Mouse (Mus musculus): ENCODE measurements around the gene Capn12.

Capn12 gene

DNA sequence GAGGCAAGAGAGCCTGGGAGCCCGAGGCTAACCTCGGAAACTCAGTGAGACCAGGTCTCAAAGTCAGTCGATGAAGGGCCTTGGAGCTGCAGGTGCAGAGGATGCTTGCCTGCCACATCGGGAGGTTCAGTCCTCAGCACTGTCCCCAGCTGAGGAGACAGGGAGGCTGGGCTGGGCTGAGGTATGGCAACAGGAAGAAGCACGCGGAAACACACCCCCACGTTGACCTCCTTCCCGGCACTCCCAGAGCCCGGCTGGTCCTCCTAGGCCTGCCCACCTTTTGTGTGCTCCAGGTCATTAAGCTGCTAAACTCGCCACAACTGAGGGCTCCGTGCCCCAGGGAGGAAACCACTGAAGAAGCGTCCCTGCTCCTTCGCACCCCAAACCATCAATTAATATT, at the start of gene Capn12:
Gene Capn12 (plus strand): TSS at position 224 of the 400 bp plus-strand sequence.
- DNase-seq = no peak

GRCm38 (mm10) chr7:28832137-28832536, 49.1 kb upstream of the Capn12 start:
- DNase-seq = no peak

DNA sequence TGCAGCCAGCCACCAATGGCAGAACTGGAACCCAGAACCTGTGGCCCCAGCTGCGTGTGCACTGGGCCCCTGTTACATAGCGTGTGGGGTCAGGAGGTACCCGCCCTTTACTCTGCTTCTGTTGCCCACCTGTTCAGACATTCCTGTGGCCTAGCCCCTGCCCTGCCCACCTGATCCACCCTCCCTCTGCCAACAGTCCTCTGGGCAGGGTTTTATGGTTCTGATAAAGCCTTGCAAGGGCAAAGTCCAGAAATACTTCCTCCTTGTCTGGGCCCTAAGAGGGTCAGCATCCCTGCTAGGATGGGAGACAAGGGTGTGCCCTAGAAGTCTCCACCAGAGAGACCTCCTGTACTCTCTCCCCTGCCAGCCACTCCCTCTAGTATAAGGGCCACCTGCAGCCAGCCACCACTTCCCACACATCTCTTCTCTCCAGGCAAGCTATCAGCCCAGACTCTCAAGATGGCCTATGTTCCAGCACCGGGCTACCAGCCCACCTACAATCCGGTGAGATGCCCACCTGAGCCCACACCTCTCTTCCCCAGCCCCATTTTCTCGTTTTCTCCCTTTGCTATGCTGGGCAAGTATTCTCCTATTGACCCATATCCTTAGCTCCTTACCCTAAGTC, 47.4 kb upstream of the Capn12 start, which contains the start of gene Lgals4:
Gene Lgals4 (plus strand): TSS at position 132 of the 625 bp plus-strand sequence.
- DNase-seq = no peak

DNA sequence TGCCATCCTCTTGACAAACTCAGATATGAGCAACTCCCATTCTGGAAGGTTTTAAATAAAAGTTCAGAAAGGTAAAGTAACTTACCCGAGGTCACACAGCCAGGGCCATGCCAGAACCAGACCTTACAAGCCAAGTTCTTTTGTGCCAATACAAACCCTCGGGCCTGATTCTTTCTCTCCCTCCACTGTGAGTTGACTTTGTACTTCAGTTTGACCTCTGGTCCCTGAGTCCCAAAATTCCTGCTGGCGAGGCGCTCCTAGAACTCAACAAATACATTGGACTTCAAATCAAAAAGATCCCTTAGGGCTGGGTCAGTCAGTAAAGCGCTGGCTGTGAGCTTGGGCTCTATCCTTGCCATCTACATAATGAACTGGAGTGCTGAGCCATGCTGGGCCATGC, 44.3 kb upstream of the Capn12 start:
- DNase-seq = no peak

GRCm38 (mm10) chr7:28838331-28838730, 42.9 kb upstream of the Capn12 start:
- DNase-seq = peak; percentile 77

DNA sequence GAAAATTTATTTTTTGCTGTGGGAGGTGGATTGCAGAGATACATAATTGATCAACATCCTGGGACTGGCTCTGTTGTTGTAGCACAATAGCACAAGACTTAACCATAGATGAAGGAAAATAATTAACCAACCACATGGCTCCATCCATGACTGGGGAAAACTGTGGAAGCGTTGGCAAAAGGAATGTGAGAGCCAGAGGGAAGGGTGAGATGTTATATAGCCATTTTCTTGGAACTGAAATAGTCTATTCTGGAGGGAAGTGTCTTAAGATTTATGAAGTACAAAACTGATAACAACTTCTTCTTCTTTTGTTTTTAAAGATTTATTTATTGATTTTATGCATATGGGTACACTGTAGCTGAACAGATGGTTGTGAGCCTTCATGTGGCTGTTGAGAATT, 33.9 kb upstream of the Capn12 start:
- no peak for DNase-seq

GRCm38 (mm10) chr7:28849700-28850236, 31.5 kb upstream of the Capn12 start:
- no peak for DNase-seq

GRCm38 (mm10) chr7:28850642-28851041, 30.6 kb upstream of the Capn12 start:
- DNase-seq = no peak

DNA sequence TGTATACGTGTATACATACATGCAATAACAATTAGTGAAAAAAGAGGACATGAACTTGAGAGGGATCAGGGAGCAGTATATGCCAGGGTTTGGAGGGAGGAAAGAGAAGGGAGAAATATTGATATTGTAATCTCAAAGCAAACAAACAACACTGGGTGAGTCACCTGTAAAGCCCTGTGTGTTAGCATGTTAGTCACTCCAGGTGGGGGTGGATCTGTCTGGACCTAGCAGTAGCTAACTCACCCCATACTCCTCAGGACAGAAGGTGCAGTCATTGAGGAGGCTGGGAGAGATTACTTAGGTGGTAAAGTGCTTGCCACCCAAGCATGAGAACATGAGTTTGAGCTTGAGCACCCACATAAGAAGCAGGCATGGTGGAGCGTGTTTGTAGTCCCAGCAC, 21.3 kb upstream of the Capn12 start:
- DNase-seq = no peak

DNA sequence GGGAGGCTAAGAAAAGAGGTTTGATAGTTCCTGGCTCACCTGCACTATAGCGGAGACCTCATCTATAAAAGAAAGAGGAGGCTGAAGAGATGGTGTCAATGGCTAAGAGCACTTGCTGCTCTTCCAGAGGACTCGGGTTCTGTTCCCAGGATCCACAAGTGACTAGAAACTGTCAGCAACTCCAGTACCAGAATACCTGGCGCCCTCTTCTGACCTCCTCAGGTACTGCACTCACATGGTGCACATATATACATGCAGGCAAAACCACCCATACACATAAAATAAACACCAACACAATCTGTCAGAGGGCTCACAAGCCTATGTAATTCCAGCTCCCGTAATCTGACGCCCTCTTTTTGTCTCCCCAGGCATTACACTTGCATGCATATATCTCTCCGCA, 20.3 kb upstream of the Capn12 start:
- DNase-seq = no peak

GRCm38 (mm10) chr7:28862817-28863499, 18.3 kb upstream of the Capn12 start:
- no peak for DNase-seq

GRCm38 (mm10) chr7:28863540-28863939, 17.7 kb upstream of the Capn12 start, which contains the start of gene Lgals7:
Lgals7 (plus strand) TSS chr7:28863853.
- DNase-seq = no peak

DNA sequence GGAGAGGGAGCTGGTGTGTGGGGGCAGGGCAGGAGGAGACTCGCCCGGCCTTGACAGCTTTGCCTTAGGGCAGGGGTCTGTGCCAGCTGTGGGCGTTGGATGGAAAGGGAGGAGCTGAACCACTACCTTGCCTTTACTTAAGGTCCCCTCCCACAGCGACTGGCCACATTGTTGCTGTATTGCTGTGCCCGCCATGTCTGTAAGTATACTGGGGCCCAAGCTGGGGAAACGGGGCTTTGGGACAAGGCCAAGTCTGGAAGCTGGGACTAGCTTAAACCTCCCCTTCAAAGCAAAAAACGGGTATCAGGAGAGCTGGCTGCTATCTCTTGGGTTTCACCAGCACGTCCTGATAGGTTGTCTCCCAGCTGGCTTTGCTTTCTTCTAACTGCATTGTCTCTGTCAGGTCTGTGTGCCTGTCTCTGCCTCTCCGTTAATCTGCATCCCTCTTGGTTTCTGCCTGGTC, 16.9 kb upstream of the Capn12 start:
- no peak for DNase-seq

- DNase-seq = peak; percentile 92
Measured at GRCm38 (mm10) chr7:28865481-28866300, 15.5 kb upstream of the Capn12 start.

DNA sequence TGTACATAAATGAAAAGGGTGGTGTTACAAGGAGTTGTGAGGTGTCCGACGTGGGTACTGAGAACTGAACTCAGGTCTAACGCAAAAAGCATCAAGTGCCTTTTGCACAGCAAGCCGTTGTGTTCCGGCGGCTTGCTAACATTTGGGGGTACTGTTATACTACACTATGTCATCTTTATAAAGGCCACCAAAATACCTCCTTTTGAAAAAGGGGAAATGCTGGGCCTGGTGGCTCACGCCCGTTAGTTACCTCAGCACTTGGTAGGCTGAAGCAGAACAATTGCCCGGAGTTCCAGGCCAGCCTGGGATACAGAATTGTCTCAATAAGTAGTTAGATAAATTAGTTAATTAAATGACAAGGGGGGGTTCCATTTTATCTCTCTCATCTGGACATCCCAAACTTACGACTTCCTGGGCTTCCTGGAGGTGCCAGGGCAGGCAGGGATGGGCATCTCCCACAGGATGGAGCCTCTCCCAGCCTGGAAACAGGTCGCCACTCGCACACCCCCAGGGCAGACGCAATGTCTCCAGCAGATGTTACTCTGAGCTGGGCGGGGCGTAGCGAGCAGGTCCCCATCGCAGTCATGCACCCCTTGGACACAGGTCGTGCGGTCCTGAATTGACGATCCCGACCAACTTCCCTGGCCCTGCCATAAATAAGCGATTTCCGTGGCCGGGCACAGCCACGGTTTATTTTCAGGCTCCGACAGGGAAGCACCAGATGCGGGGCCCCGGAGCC, 14.3 kb upstream of the Capn12 start:
- peak; percentile 27 for DNase-seq

- peak; percentile 87 for DNase-seq
Measured at GRCm38 (mm10) chr7:28867508-28868340, 13.5 kb upstream of the Capn12 start.

DNA sequence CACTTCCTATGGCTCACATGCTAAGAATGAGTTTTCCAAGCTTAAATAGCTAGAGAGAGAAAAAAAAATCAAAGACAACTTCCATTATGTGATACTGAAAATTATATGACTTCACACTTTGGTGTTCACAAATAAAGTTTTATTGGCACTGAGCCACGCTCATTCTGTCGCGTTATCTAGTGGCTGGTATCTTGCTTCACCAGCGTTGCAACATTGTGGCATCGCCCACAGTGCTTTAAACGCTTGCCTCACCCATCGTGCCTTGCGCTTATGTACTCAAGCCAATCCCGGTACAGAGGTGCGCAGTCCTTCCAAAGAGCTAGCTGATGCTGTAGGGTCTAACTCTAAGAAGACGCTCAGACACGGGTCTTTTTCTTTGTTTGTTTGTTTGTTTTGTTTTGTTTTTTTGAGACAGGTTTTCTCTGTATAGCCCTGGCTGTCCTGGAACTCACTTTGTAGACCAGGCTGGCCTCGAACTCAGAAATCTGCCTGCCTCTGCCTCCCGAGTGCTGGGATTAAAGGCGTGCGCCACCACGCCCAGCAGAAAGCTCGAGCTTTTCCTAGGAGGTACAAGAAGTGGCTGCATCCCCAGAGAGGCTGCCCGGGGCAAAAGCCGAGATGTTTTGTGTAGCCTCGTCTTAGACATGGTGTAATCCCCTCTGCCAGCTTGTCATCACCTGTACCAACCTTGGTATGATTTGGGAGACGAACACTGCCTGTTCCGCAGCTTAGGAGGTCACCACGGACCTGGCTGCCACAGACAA, 10.1 kb upstream of the Capn12 start:
- peak; percentile 46 for DNase-seq

- no peak for DNase-seq
Measured at GRCm38 (mm10) chr7:28874565-28874964, 6.7 kb upstream of the Capn12 start.

DNA sequence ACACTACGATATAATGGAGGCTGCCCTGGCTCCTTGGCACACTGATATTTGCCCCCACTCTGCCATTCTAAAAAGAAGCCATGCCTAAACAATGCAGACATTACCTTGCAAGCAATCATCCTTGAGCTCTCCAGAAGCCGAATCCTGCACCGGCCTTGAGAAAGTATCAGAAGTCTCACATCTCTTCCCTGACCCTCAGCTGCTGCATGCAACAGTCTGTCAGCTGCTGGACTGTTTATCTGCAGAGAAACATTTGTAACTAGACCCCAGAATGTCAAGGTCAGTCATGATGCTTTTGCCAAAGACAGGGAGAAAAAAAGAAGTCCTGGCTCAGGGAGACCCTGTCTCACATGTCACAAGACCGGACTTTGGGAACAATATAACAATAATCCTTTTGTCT, 5.1 kb upstream of the Capn12 start:
- no peak for DNase-seq

GRCm38 (mm10) chr7:28877155-28877554, 4.1 kb upstream of the Capn12 start:
- DNase-seq = no peak

DNA sequence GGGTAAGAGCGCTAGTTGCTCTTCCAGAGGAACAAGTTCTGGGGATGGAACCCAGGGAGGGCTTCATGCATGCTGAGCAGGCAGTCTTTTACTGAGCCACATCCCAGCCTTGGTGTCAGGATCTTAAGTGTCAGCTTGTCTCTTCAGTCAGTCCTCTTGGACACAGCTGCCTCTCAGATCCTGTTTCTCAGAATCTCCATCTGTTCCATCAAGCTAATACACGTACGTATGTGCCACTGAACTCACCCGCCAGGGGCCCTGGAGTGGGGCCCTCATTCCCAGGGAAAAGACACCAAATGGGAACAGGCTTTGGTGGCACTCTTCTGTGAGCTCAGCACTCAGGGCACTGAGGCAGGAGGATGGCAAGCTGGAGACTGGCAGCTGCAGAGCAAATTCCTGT, 3.4 kb upstream of the Capn12 start:
- no peak for DNase-seq

Data from lung, postnatal 36 days (tissue).